Mouse (Mus musculus): ENCODE results near the gene Lama4. TPM values are rescaled to one million over a fixed set of nuclear protein-coding genes. Genes with fewer than 3 reads are reported as not detected.

Gene Lama4
- total RNA-seq, 2 experiments from 2014 or later = 225 to 235 TPM

Other genes with a start within 250 kb of the Lama4 start
- not detected for gene Rfpl4b, start 143.7 kb upstream of the Lama4 start, total RNA-seq (2021)
- gene Fam229b, start 168.4 kb downstream of the Lama4 start, total RNA-seq (2021) = 1 to 10 TPM; 3.6 to 4.8 TPM
- 1 to 10 TPM; 3.7 to 4.4 TPM for gene Tube1, start 168.5 kb downstream of the Lama4 start, total RNA-seq (2021)
- not detected for gene Ccn6, start 198.3 kb downstream of the Lama4 start, total RNA-seq (2021)